Mouse (Mus musculus) thymus, postnatal 36 days (tissue): ENCODE measurements around the gene Fads6.
A peak's percentile ranks its signal among the peaks of the same experiment; 100 is the strongest.

ENCODE experiments used
- DNase-seq, 2 experiments: peaks; one replicate each; pipeline ENCODE4 v3.0.0; 2022; ENCODE audit warnings: mixed read lengths in 2 of 2

Gene Fads6

GRCm38 (mm10) chr11:115249721-115250404, 47.6 kb downstream of the Fads6 start:
- DNase-seq = no peak

- no peak for DNase-seq
Observed at GRCm38 (mm10) chr11:115247945-115248344, 49.5 kb downstream of the Fads6 start.

GRCm38 (mm10) chr11:115247240-115247639, 50.2 kb downstream of the Fads6 start:
- DNase-seq = no peak

- DNase-seq = no peak
Observed at GRCm38 (mm10) chr11:115246386-115246785, 51.1 kb downstream of the Fads6 start.

GRCm38 (mm10) chr11:115244840-115245239, 52.6 kb downstream of the Fads6 start:
- no peak for DNase-seq

GRCm38 (mm10) chr11:115243783-115244182, 53.7 kb downstream of the Fads6 start:
- DNase-seq = no peak

GRCm38 (mm10) chr11:115242746-115243145, 54.7 kb downstream of the Fads6 start:
- DNase-seq = peak in 1 of 2 experiments; percentile 52

- no peak for DNase-seq
Observed at GRCm38 (mm10) chr11:115241402-115241801, 56.1 kb downstream of the Fads6 start.

- no peak for DNase-seq
Observed at GRCm38 (mm10) chr11:115236570-115236969, 60.9 kb downstream of the Fads6 start.

GRCm38 (mm10) chr11:115234320-115235044, 63.0 kb downstream of the Fads6 start:
- no peak for DNase-seq

- DNase-seq = no peak
Observed at GRCm38 (mm10) chr11:115233526-115234290, 63.8 kb downstream of the Fads6 start.

GRCm38 (mm10) chr11:115232889-115233288, 64.6 kb downstream of the Fads6 start:
- no peak for DNase-seq

GRCm38 (mm10) chr11:115231924-115232323, 65.5 kb downstream of the Fads6 start:
- no peak for DNase-seq

- peak; percentile 77 to 84 for DNase-seq
Observed at GRCm38 (mm10) chr11:115231168-115231915, 66.1 kb downstream of the Fads6 start.
